Mouse (Mus musculus): ENCODE results near the gene Atg9b. TPM values are rescaled to one million over a fixed set of nuclear protein-coding genes. Genes with fewer than 3 reads are reported as not detected.

The Atg9b gene
- polyA plus RNA-seq, 1 experiment from 2014 or later: 0.46 TPM

DNA sequence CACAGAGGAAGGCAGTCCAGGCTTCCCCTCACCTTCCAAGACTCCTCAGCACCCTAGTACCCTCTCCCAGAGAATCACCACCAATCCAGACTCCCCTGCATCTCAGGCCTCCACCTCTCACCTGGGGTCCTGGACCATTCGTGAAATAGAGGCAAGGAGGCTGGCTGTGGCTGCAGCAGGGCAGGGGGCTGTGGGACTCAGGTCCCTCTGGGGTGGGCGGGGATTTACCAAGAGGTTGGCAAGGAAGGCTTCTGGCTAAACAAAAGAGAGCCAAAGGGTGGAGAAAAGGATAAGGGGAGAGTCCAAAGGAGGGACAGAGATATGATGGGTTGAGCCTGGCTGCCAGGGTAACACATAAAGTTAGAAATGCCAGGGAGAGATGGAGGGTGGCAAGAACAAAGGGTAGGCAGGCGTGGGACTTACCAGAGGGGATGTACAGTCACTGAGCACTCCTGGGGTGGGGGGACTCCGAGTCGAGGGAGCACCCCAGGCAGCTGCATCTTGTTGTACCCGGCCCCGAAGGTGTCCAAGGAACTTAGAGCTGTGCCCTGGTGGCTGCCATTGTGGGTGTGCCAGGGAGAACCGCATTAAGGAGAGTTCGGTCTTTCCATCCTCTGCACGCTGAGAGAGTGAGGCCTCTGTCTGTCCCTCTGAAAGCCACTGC is 5.9 kb downstream of the Atg9b start:
- no peak overlapping the region for H3K27ac ChIP-seq (ENCODE audit: low read length)
- WGBS: 79% methylated on average over 10 of the region's 10 CpGs

DNA sequence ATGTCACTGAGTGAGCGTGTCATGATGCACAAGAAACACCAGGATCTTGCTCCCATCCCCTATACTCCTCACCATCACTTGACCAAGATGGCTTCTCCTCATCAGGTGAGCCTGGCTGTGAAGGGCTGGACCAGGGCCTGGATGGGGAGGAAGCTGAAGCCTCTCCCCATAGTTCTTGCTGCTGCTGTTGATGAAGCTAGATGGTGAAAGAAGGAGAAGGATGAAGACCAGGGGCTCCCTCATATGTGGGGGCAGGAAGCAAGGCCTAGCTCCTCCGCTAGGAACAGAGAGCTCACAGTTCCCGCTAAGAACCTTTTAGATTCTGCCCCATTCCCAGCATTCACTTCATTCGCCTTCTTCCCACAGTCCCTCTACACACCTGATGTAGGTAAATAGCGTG is 6.6 kb downstream of the Atg9b start:
- Histone ChIP-seq H3K4me2 (ENCODE audit: low read depth, low read length) (no peak overlapping the region), H3K9ac (ENCODE audit: low read length) (no peak overlapping the region), H3K36me3 (ENCODE audit: control insufficient read depth, insufficient read depth, low read length) (no peaks in the 10 kb centered on the region), H3K4me1 (replicated peaks; ENCODE audit: control insufficient read depth, insufficient read depth, low read length) (peaks cover 23% of the 10 kb centered on the region), H3K27me3 (ENCODE audit: control insufficient read depth, insufficient read depth, low read depth, low read length) (peaks cover 33% of the 10 kb centered on the region), H3K9me3 (ENCODE audit: control insufficient read depth, low read length) (no peaks in the 10 kb centered on the region), H3K27ac (ENCODE audit: low read length) (no peak overlapping the region), H3K4me3 (ENCODE audit: low read length) (no peak overlapping the region)
- WGBS: 88% methylated on average over 5 of the region's 5 CpGs
- no peak for ATAC-seq (ENCODE audit: low read depth)

More for the DNA sequence above, 5.9 kb downstream of the Atg9b start:
- Histone ChIP-seq H3K4me1 (replicated peaks; ENCODE audit: control insufficient read depth, insufficient read depth, low read length) (peaks cover 23% of the 10 kb centered on the region), H3K27me3 (ENCODE audit: control insufficient read depth, insufficient read depth, low read depth, low read length) (peaks cover 33% of the 10 kb centered on the region), H3K4me3 (ENCODE audit: low read length) (no peak overlapping the region), H3K36me3 (ENCODE audit: control insufficient read depth, insufficient read depth, low read length) (no peaks in the 10 kb centered on the region), H3K4me2 (ENCODE audit: low read depth, low read length) (no peak overlapping the region), H3K9me3 (ENCODE audit: control insufficient read depth, low read length) (no peaks in the 10 kb centered on the region), H3K9ac (ENCODE audit: low read length) (no peak overlapping the region)
- ATAC-seq (ENCODE audit: low read depth): no peak

DNA sequence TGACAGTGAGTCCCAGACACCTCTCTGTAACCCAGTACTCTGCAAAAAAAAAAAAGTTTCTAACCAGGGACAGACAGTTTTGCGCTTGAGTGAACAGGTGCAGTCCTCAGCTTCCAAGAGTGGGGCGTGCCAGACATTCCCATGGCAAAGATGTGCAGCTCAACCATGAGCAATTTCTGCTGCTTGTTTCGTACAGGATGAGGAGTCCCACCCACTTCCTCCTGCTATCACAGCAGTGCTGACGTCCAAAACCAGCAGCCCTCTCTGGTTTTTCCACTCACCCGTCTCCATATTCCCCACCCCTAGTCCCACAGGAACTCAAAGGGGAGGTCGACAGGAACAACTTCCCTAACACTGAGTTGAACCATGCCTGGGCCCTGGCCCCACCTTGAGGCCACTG is 7.5 kb downstream of the Atg9b start:
- H3K27me3 ChIP-seq (ENCODE audit: control insufficient read depth, insufficient read depth, low read depth, low read length): peaks cover 33% of the 10 kb centered on the region
- H3K36me3 ChIP-seq (ENCODE audit: control insufficient read depth, insufficient read depth, low read length): no peaks in the 10 kb centered on the region
- H3K27ac ChIP-seq (ENCODE audit: low read length): no peak overlapping the region
- no peak overlapping the region for H3K4me3 ChIP-seq (ENCODE audit: low read length)
- no peak overlapping the region for H3K9ac ChIP-seq (ENCODE audit: low read length)
- ATAC-seq (ENCODE audit: low read depth): no peak
- H3K4me1 ChIP-seq (replicated peaks; ENCODE audit: control insufficient read depth, insufficient read depth, low read length): peaks cover 23% of the 10 kb centered on the region
- H3K4me2 ChIP-seq (ENCODE audit: low read depth, low read length): no peak overlapping the region
- 46% methylated on average over 6 of the region's 6 CpGs for WGBS
- H3K9me3 ChIP-seq (ENCODE audit: control insufficient read depth, low read length): no peaks in the 10 kb centered on the region

GRCm38 (mm10) chr5:24383026-24383859 is 8.7 kb downstream of the Atg9b start:
- peak overlapping the region; percentile 85 for H3K4me2 ChIP-seq (ENCODE audit: low read depth, low read length)
- H3K27ac ChIP-seq (ENCODE audit: low read length): no peak overlapping the region; the same call in 1 of the 2 replicates
- peaks cover 30% of the 10 kb centered on the region for H3K27me3 ChIP-seq (ENCODE audit: control insufficient read depth, insufficient read depth, low read depth, low read length)
- H3K4me3 ChIP-seq (ENCODE audit: low read length): peak overlapping the region; percentile 51
- no peaks in the 10 kb centered on the region for H3K36me3 ChIP-seq (ENCODE audit: control insufficient read depth, insufficient read depth, low read length)
- peak; percentile 92 for ATAC-seq (ENCODE audit: low read depth)
- peak overlapping the region; percentile 66 for H3K9ac ChIP-seq (ENCODE audit: low read length)
- H3K9me3 ChIP-seq (ENCODE audit: control insufficient read depth, low read length): no peaks in the 10 kb centered on the region
- peaks cover 22% of the 10 kb centered on the region for H3K4me1 ChIP-seq (replicated peaks; ENCODE audit: control insufficient read depth, insufficient read depth, low read length)
- 2% methylated on average over 34 of the region's 34 CpGs for WGBS

GRCm38 (mm10) chr5:24381988-24382387 is 10.0 kb downstream of the Atg9b start:
- no peaks in the 10 kb centered on the region for H3K9me3 ChIP-seq (ENCODE audit: control insufficient read depth, low read length)
- H3K4me2 ChIP-seq (ENCODE audit: low read depth, low read length): no peak overlapping the region
- no peak overlapping the region for H3K9ac ChIP-seq (ENCODE audit: low read length)
- 64% methylated on average over 2 of the region's 2 CpGs for WGBS
- ATAC-seq (ENCODE audit: low read depth): no peak
- H3K4me3 ChIP-seq (ENCODE audit: low read length): no peak overlapping the region
- peaks cover 20% of the 10 kb centered on the region for H3K27me3 ChIP-seq (ENCODE audit: control insufficient read depth, insufficient read depth, low read depth, low read length)
- H3K36me3 ChIP-seq (ENCODE audit: control insufficient read depth, insufficient read depth, low read length): no peaks in the 10 kb centered on the region
- peaks cover 11% of the 10 kb centered on the region for H3K4me1 ChIP-seq (replicated peaks; ENCODE audit: control insufficient read depth, insufficient read depth, low read length)
- no peak overlapping the region for H3K27ac ChIP-seq (ENCODE audit: low read length)

DNA sequence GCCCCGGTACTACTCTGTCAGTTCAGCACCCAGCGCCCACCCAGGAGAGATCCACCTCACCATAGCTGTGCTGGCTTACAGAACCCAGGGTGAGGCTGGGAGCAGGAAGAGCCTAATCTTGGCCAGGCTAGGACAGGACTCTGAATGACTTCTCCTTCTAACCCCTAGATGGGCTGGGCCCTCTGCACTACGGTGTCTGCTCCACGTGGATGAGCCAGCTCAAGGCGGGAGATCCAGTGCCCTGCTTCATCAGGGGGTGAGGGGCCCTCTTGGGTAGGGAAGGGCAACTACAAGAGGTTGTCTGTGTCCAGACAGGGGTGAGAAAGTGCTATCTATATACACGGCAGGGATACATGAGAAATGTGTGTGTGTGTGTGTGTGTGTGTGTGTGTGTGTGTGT is 10.5 kb downstream of the Atg9b start:
- H3K4me3 ChIP-seq (ENCODE audit: low read length): no peak overlapping the region
- no peaks in the 10 kb centered on the region for H3K36me3 ChIP-seq (ENCODE audit: control insufficient read depth, insufficient read depth, low read length)
- no peak overlapping the region for H3K4me2 ChIP-seq (ENCODE audit: low read depth, low read length)
- 65% methylated on average over 6 of the region's 6 CpGs for WGBS
- ATAC-seq (ENCODE audit: low read depth): no peak
- H3K4me1 ChIP-seq (replicated peaks; ENCODE audit: control insufficient read depth, insufficient read depth, low read length): peaks cover 10% of the 10 kb centered on the region
- H3K27ac ChIP-seq (ENCODE audit: low read length): no peak overlapping the region
- no peaks in the 10 kb centered on the region for H3K9me3 ChIP-seq (ENCODE audit: control insufficient read depth, low read length)
- H3K9ac ChIP-seq (ENCODE audit: low read length): no peak overlapping the region
- peaks cover 16% of the 10 kb centered on the region for H3K27me3 ChIP-seq (ENCODE audit: control insufficient read depth, insufficient read depth, low read depth, low read length)

GRCm38 (mm10) chr5:24380499-24380898 is 11.4 kb downstream of the Atg9b start:
- no peak overlapping the region for H3K9ac ChIP-seq (ENCODE audit: low read length)
- H3K27ac ChIP-seq (ENCODE audit: low read length): no peak overlapping the region
- peaks cover 7% of the 10 kb centered on the region; the same call in 1 of the 2 replicates for H3K27me3 ChIP-seq (ENCODE audit: control insufficient read depth, insufficient read depth, low read depth, low read length)
- H3K4me3 ChIP-seq (ENCODE audit: low read length): no peak overlapping the region
- no peak for ATAC-seq (ENCODE audit: low read depth)
- no peaks in the 10 kb centered on the region for H3K9me3 ChIP-seq (ENCODE audit: control insufficient read depth, low read length)
- WGBS: 89% methylated on average over 4 of the region's 4 CpGs
- H3K4me2 ChIP-seq (ENCODE audit: low read depth, low read length): no peak overlapping the region
- H3K4me1 ChIP-seq (replicated peaks; ENCODE audit: control insufficient read depth, insufficient read depth, low read length): peaks cover 10% of the 10 kb centered on the region
- H3K36me3 ChIP-seq (ENCODE audit: control insufficient read depth, insufficient read depth, low read length): no peaks in the 10 kb centered on the region

GRCm38 (mm10) chr5:24379501-24379900 is 12.4 kb downstream of the Atg9b start:
- no peak overlapping the region for H3K27ac ChIP-seq (ENCODE audit: low read length)
- no peak overlapping the region for H3K9ac ChIP-seq (ENCODE audit: low read length)
- H3K27me3 ChIP-seq (ENCODE audit: control insufficient read depth, insufficient read depth, low read depth, low read length): peaks cover under 1% of the 10 kb centered on the region; the same call in 1 of the 2 replicates
- ATAC-seq (ENCODE audit: low read depth): no peak
- H3K36me3 ChIP-seq (ENCODE audit: control insufficient read depth, insufficient read depth, low read length): no peaks in the 10 kb centered on the region
- 50% methylated on average over 4 of the region's 4 CpGs for WGBS
- no peak overlapping the region for H3K4me2 ChIP-seq (ENCODE audit: low read depth, low read length)
- H3K4me3 ChIP-seq (ENCODE audit: low read length): no peak overlapping the region
- no peaks in the 10 kb centered on the region for H3K9me3 ChIP-seq (ENCODE audit: control insufficient read depth, low read length)
- H3K4me1 ChIP-seq (replicated peaks; ENCODE audit: control insufficient read depth, insufficient read depth, low read length): peaks cover 10% of the 10 kb centered on the region

- H3K4me3 ChIP-seq (ENCODE audit: low read length): no peak overlapping the region
- H3K27me3 ChIP-seq (ENCODE audit: control insufficient read depth, insufficient read depth, low read depth, low read length): no peaks in the 10 kb centered on the region
- H3K27ac ChIP-seq (ENCODE audit: low read length): no peak overlapping the region
- no peaks in the 10 kb centered on the region for H3K36me3 ChIP-seq (ENCODE audit: control insufficient read depth, insufficient read depth, low read length)
- ATAC-seq (ENCODE audit: low read depth): no peak
- H3K9ac ChIP-seq (ENCODE audit: low read length): no peak overlapping the region
- no peak overlapping the region for H3K4me2 ChIP-seq (ENCODE audit: low read depth, low read length)
- 59% methylated on average over 2 of the region's 2 CpGs for WGBS
- no peaks in the 10 kb centered on the region for H3K9me3 ChIP-seq (ENCODE audit: control insufficient read depth, low read length)
- H3K4me1 ChIP-seq (replicated peaks; ENCODE audit: control insufficient read depth, insufficient read depth, low read length): peaks cover 9% of the 10 kb centered on the region
Observed at GRCm38 (mm10) chr5:24378700-24379099, 13.2 kb downstream of the Atg9b start.

Measured in lung, embryonic 16.5 days (tissue).